8 mouse cellular contexts compared by ENCODE assay signal in genomic region chr10:81266211-81267105, GRCm38 (mm10). TPM values are rescaled to one million over a fixed set of nuclear protein-coding genes. Genes with fewer than 3 reads are reported as not detected.
DNase-seq lines count a peak whose midpoint lies in the region; ATAC-seq lines count a peak whose summit lies in the region.

Mrpl54 (minus strand) TSS chr10:81266934.
Apba3 (plus strand) TSS chr10:81266960.

- peak within 1 kb of the TSS; percentile 91 for H3K4me2 ChIP-seq in heart, embryonic 14.5 days (ENCODE audit: low read length)
- peak within 1 kb of the TSS; percentile 82 for H3K4me2 ChIP-seq in liver, embryonic 13.5 days
- peak within 1 kb of the TSS; percentile 90 for H3K4me2 ChIP-seq in stomach, embryonic 16.5 days (ENCODE audit: low read depth, low read length)

- ATAC-seq in heart, embryonic 14.5 days (ENCODE audit: insufficient number of reproducible peaks, insufficient read depth, low FRiP score, low read depth), result peak; percentile 90
- ATAC-seq in liver, embryonic 13.5 days (ENCODE audit: low read depth), result peak; percentile 95
- ATAC-seq in stomach, embryonic 16.5 days (ENCODE audit: insufficient read depth, low FRiP score), result peak; percentile 95

- peak; percentile 99 for DNase-seq in CD4-positive, CD25-positive, alpha-beta regulatory T cell, adult 2 months (ENCODE audit: low read depth, low spot score)
- DNase-seq in fibroblast of lung, adult 2 months (ENCODE audit: low read depth), result peak; percentile 87
- peak; percentile 98 for DNase-seq in kidney, postnatal 14 days
- peak; percentile 94 for DNase-seq in liver, embryonic 13.5 days
- DNase-seq in neural tube, embryonic 10.5 days (ENCODE audit: extremely low spot score, low spot score), result peak; percentile 98

- peak within 1 kb of the TSS; percentile 84 for H3K4me3 ChIP-seq in brown adipose tissue, adult 24 weeks (ENCODE audit: insufficient read depth, low read depth, low read length)
- H3K4me3 ChIP-seq in heart, embryonic 14.5 days (ENCODE audit: control insufficient read depth in 1 of 2, insufficient read depth in 1 of 2, low read depth in 1 of 2, low read length in 2 of 2), result peak within 1 kb of the TSS; percentile 79 to 80
- H3K4me3 ChIP-seq in liver, embryonic 13.5 days (replicated peaks), result peak within 1 kb of the TSS; percentile 76
- peak within 1 kb of the TSS; percentile 89 for H3K4me3 ChIP-seq in stomach, embryonic 16.5 days (replicated peaks; ENCODE audit: low read length)

- peaks cover 8% of the 10 kb centered on the region; the same call in 1 of the 2 replicates for H3K4me1 ChIP-seq in brown adipose tissue, adult 24 weeks (ENCODE audit: control insufficient read depth, insufficient read depth, insufficient read length, low read length)
- peaks cover 9 to 13% of the 10 kb centered on the region in 2 experiments for H3K4me1 ChIP-seq in heart, embryonic 14.5 days (ENCODE audit: control insufficient read depth in 2 of 2, insufficient read depth in 2 of 2, low read length in 2 of 2)
- H3K4me1 ChIP-seq in liver, embryonic 13.5 days (replicated peaks), result peaks cover 39% of the 10 kb centered on the region
- peaks cover 20% of the 10 kb centered on the region for H3K4me1 ChIP-seq in stomach, embryonic 16.5 days (ENCODE audit: control insufficient read depth, insufficient read depth, low read length)

- WGBS in heart, embryonic 14.5 days, result under 1% methylated on average over 48 of the region's 48 CpGs
- WGBS in liver, embryonic 13.5 days (ENCODE audit: insufficient replicate concordance), result under 1% methylated on average over 48 of the region's 48 CpGs
- under 1% methylated on average over 48 of the region's 48 CpGs for WGBS in stomach, embryonic 16.5 days

- no peaks in the 10 kb centered on the region for H3K27me3 ChIP-seq in heart, embryonic 14.5 days (ENCODE audit: control insufficient read depth, insufficient read depth, low read length)
- no peaks in the 10 kb centered on the region for H3K27me3 ChIP-seq in liver, embryonic 13.5 days
- no peaks in the 10 kb centered on the region for H3K27me3 ChIP-seq in stomach, embryonic 16.5 days (ENCODE audit: control insufficient read depth, insufficient read depth, low read length)

- H3K9ac ChIP-seq in heart, embryonic 14.5 days (ENCODE audit: low read length), result peak within 1 kb of the TSS; percentile 88
- H3K9ac ChIP-seq in liver, embryonic 13.5 days, result peak within 1 kb of the TSS; percentile 88
- peak within 1 kb of the TSS; percentile 96 for H3K9ac ChIP-seq in stomach, embryonic 16.5 days (ENCODE audit: low read length)

- H3K27ac ChIP-seq in brown adipose tissue, adult 24 weeks (replicated peaks; ENCODE audit: low read depth, low read length), result peak within 1 kb of the TSS; percentile 97
- peak within 1 kb of the TSS; percentile 74 to 93 for H3K27ac ChIP-seq in heart, embryonic 14.5 days (replicated peaks in 1 of 2; ENCODE audit: control insufficient read depth in 1 of 2, insufficient read depth in 1 of 2, low read depth in 2 of 2, low read length in 2 of 2)
- H3K27ac ChIP-seq in liver, embryonic 13.5 days, result peak within 1 kb of the TSS; percentile 79
- H3K27ac ChIP-seq in stomach, embryonic 16.5 days (ENCODE audit: low read length), result peak within 1 kb of the TSS; percentile 92

- peaks cover 58% of the 10 kb centered on the region for H3K36me3 ChIP-seq in heart, embryonic 14.5 days (ENCODE audit: control insufficient read depth, insufficient read depth, low read length)
- H3K36me3 ChIP-seq in liver, embryonic 13.5 days, result peaks cover 38% of the 10 kb centered on the region
- H3K36me3 ChIP-seq in stomach, embryonic 16.5 days (ENCODE audit: control insufficient read depth, insufficient read depth, low read length), result no peaks in the 10 kb centered on the region; the same call in 1 of the 2 replicates

- H3K9me3 ChIP-seq in heart, embryonic 14.5 days (ENCODE audit: control insufficient read depth, low read length), result no peaks in the 10 kb centered on the region
- H3K9me3 ChIP-seq in liver, embryonic 13.5 days (replicated peaks), result no peaks in the 10 kb centered on the region
- H3K9me3 ChIP-seq in stomach, embryonic 16.5 days (replicated peaks; ENCODE audit: control insufficient read depth, low read length), result no peaks in the 10 kb centered on the region

RNA-seq across cellular contexts. Expression of gene Mrpl54, which starts in this region (rescaled TPM):
- polyA plus RNA-seq in brown adipose tissue, adult 24 weeks (2012; ENCODE audit: insufficient read depth, insufficient read length, missing spikeins), result 122 and 144 TPM in 2 replicates
- polyA plus RNA-seq in heart, embryonic 14.5 days (2014; fragmentation: Nextera tagmentation; extraction: Ambion mirVana), result 274 and 298 TPM in 2 replicates
- polyA plus RNA-seq in liver, embryonic 13.5 days (2015; fragmentation: Nextera tagmentation; extraction: Ambion mirVana), result 130 and 134 TPM in 2 replicates
- polyA plus RNA-seq in stomach, embryonic 16.5 days (2015; fragmentation: Nextera tagmentation; extraction: Ambion mirVana), result 197 and 220 TPM in 2 replicates

RNA-seq across cellular contexts. Expression of gene Apba3, which starts in this region (rescaled TPM):
- 59.5 and 82.7 TPM in 2 replicates for polyA plus RNA-seq in brown adipose tissue, adult 24 weeks (2012; ENCODE audit: insufficient read depth, insufficient read length, missing spikeins)
- 38.8 and 39.8 TPM in 2 replicates for polyA plus RNA-seq in heart, embryonic 14.5 days (2014; fragmentation: Nextera tagmentation; extraction: Ambion mirVana)
- 24.5 and 26.7 TPM in 2 replicates for polyA plus RNA-seq in liver, embryonic 13.5 days (2015; fragmentation: Nextera tagmentation; extraction: Ambion mirVana)
- polyA plus RNA-seq in stomach, embryonic 16.5 days (2015; fragmentation: Nextera tagmentation; extraction: Ambion mirVana), result 61.6 and 66.9 TPM in 2 replicates

Comparison
In these comparisons a context has a peak if more than half of its experiments do, and no peak if none do; other contexts are left out.
1. Peak in every context shown above with its lines: DNase-seq, ATAC-seq, H3K4me3 ChIP-seq and H3K27ac ChIP-seq.